Mouse (Mus musculus): ENCODE data around the gene Bcam.
"Not testable (repeated sequence)": the region's sequence is repeated elsewhere in the genome, so short reads cannot be mapped to it uniquely, and the experiment has no call there.

The Bcam gene

DNA sequence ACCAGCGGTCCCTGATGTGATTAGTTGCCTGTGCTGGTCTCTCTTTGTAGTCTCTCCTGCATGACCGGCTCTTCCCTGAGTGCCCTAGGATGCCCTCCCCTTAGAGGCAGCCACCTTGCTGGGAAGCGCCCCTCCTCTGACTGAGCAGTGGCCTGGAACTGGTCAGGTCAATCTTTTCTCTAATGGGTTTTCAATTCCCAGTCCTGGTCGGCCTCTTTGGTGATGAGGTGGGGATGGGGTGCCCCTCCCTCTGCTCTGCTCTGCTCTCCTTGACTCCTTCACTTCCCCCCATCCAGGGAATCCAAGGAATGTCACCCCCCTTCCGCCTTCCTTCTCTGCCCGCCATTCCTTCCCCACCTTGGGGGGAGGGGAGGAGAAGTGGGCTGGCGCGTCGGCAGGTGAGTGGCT is at the start of gene Bcam:
Gene Bcam (minus strand): TSS at position 33 of the 408 bp plus-strand sequence.
- DNase-seq = no peak

DNA sequence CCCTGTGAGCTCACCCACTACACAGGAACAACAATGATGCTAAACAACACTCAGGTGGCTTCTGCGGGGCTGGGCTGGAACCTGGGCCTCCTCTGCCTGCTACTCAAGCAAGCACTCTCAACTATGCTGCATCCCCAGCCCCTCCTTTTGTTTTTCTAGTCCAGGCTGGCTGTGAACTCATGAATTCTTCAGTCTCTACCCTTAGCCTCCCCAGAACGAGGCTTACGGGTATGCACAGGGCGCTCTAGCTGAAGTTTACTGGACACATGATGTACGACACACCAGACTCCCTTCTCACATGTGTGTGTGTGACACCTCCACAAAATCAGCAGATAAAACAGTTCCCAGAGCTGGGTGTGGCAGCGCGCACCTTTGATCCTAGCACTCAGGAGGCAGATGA is 48.1 kb upstream of the Bcam start:
- no peak for DNase-seq

DNA sequence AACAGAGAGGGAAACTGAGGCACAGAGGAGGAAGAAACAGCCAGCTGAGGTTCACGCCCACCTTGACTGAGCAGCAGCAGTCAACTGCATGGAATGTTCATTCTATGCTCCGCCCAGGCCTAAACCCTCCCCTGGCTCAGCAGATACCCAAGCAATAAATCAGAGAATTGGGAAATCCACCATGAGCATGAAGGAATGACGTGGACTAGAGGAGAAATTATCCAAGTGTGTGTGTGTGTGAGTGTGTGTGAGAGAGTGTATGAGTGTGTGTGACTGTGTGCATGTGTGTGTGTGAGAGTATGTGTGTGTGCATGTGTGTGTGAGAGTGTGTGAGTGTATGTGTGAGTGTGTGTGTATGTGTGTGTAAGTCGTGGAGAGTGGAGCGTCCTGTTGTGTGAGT is 47.6 kb upstream of the Bcam start:
- DNase-seq = no peak

DNA sequence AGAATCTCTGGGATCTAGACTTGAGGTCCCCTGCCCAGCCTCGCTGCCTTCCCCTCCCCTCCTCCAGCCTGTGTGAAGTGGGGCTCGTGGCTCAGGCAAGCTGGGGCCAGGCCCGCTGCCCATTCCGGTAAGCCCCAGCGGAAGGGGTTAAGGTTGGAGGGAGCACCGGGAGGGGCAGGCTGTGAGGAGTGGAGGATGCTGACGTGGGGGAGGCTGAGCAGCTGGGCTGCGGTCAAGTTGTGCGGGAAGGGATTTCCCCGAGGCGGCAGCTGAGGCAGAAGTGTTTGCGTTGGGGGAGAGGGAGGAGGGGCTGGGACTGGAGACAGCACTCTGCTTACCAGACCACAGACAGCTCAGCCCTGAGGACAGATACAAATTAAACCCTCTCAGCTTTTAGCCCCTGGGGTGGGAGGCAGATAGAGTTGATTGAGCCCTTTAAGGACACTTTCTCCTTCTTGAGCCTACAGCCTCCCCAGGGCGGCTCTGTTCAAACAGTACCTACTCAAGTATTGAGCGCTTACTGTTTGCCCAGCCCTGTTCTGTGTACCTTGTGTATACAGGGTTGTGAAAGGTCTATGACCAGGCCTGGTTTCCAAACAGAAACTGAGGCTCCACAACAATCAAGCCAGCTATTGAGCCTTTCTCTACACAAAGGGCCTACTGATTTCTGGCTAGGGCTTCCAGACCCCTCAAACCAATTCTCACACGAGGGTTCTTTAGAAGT is 46.7 kb upstream of the Bcam start:
- DNase-seq = no peak

DNA sequence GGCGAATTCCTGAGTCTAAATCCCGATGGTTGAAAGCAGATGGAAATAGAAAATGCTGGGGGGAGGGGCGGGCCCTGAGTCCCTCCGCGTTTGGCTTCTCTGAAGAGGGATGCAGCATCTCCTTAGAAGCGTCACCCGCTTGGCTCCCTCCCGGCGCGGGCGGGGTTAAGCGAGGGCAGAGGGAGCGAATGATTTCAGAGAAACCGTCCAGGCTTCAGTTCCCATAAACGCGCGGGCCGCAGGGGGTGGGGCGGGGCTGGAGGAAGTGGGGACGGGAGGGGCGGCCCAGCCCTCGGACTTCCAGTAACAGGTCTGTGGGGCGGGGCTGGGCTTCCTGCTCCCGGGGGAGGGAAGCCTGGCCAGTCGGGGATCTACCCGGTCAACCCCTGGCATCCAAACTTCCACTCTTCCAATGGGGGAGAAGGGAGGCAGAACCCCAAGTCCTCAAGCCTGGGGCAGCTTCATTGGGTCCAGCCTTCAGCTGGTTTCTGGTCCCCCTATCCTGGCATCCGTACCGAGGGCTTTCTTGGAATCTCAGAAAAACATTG is 45.5 kb upstream of the Bcam start:
- DNase-seq = no peak

DNA sequence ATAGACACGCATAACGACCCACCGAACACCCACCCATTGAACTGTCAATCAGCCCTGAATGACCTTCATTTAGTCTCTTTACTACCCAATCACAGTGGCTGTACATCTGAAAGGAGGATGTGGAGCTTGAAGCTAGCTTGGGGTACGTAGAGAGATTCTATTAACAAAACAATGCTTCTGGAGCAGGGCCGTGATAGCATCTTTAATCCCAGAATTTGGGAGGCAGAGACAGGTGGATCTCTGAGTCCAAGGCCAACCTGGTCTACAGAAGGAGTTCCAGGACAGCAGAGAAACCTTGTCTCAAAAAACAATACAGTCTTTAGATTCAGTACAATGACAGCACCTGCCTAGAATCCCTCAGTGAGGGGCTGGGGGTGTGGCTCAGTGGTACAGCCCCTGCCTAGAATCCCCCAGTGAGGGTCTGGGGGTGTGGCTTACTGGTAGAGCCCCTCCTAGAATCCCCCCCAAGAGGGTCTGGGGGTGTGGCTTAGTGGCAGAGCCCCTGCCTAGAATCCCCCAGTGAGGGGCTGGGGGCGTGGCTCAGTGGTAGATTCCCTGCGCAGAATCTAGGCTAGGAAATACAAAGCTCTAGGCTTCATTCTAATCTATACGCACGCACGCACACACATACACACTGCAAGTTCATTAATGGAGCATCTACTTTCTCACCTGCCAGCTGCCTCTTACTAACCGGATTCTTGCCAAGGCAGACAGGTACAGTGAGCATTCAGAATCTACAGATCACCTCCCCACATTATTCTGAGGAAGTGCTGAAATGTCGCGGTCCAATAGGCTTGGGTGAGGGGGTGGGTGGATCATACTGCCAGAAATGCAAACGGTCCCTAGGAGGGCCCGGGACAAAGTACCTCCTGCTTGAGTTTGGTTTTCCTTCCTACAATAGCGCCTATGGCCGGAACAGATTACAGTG is 44.7 kb upstream of the Bcam start:
- no peak for DNase-seq

DNA sequence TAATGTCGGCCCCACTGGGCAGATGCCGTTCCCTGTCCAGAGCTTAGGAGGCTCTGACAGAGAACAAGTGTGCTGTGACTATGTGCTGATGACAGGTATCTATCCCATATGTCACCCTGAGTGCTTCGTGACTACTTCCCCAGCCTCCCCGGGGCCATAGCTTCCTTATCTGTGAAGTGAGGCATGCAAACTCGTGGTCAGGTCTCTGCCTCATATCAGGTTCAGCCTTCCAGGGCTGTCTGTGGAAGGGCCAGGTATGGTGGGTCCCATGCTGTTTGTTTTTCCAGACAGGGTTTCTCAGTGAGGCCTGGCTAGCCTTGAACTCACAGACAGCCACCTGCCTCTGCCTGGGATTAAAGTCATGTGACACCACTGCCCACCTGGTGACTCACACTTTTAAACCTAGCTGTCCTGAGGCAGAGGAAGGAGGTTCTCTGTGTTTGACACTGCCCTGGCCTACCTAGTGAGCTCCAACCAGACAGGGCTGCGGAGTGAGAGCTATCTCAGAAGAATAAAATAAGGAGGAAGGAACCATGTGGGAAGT is 42.8 kb upstream of the Bcam start:
- no peak for DNase-seq

DNA sequence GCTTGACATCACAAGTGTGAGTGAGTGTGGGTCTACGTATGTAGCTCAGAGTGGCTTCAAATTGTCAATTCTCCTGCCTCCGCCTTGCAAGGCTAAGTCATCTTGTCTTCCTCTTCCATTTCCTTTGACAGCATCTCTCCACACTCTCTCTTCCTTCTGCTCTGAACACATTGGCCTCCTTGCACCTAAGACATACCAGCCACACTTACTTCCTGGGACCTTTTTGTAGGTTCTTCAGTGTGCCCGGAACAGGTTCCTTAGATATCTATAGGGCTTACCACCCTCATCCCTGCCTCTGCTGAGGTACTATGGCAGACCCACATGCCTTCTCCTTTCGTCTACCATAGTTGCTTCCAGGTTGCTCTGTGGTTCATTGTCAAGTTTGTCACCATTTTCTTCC is 42.3 kb upstream of the Bcam start:
- no peak for DNase-seq

DNA sequence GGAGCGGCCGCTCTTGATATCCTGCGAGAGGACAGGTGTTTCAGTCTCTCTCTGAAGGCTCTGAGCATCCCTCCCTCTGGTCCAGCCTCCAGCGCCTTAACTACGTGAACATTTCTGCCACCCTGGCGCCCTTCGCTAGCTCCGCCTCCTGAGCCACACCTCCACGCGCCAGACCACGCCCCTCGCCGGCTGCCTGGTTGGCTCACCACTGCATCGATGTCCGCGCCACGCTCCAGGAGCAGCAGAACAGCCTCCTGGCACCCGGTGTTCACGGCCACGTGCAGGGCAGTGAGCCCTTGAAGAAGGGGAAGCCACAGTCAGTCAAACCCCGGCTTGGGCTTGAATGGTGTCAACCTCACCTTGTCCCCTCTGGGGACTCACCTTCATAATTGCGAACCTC is 40.3 kb upstream of the Bcam start:
- no peak for DNase-seq

DNA sequence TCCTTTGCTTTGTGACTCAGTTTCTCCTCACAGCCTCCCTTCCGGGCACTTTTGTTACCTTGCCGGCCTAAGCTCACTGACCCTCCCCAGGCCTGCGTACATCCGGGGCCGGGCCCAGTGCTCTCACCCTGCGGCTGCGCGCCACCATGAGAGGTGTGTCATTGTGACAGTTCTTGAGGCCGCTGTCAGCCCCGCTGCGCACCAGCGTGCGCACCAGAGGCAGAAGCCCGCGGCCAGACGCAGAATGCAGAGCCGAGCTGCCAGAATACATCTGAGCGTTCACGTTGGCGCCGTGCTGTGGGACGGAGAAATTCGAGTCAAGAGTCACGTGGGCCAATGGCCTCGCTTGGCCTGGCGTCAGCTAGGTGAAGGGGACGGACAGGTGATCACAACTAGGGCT is 38.6 kb upstream of the Bcam start:
- no peak for DNase-seq

DNA sequence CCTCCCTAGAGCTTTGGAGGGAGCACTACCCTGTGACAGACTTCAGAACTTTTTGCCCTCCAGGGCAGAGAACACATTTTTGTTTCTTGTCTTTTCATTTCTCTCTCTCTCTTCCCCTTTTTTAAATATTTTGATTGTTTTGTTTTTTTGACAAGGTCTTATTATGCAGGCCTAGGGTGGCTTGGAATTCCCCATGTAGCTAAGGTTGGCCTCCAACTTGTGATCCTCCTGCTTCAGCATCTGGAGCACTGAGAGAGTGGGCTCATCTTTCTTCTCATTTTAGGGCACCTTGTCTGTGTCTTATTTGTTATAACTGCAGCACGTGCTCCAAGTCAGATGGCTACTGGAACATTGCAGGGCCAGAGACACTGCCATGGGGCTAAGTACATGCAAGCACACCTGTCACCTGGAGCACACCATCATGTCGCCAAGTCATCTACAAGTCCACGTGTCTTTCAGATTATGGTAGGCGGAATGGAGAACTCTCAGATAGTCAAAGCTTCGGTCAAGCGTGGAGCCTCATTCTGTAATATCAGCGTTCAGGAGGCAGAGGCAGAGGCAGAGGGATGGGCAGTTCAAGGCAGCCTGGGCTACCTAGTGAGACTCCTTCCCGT is 35.6 kb upstream of the Bcam start:
- no peak for DNase-seq

DNA sequence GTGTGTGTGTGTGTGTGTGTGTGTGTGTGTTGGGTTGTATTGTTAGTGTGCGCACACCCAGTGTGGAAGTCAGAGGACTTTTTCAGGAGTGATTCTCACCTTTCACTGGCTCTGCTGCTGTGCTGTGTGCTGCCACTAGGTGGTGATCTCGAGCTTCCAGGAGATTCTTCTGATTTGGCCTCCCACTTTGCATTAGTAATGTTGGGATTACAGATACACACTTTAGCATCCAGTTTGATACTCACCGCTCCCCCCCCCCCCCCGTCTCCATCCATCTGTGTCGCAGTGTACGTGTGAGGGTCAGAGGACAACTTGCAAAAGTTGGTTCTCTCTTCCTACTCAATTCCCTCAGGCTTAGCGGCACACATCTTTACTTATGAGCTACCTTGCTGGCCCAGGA is 32.2 kb upstream of the Bcam start:
- DNase-seq = peak; percentile 30

DNA sequence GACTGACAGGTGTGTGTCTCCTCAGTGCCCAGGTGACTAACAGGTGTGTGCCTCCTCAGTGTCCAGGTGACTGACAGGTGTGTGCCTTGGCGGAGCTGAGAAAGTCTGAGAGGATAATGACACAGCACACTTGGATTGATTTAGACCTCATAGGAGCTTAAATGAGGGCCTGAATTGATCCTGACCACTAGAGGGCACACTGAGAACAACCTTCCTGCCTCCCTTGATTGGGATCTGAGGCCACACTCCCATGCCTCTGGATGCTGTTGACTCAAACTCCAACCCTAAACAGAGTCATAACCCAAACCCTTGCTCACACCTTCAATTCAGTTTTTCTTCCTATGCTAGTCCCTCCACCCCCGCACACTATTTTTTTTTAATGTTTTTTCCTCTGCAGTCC is 29.9 kb upstream of the Bcam start:
- DNase-seq = no peak

DNA sequence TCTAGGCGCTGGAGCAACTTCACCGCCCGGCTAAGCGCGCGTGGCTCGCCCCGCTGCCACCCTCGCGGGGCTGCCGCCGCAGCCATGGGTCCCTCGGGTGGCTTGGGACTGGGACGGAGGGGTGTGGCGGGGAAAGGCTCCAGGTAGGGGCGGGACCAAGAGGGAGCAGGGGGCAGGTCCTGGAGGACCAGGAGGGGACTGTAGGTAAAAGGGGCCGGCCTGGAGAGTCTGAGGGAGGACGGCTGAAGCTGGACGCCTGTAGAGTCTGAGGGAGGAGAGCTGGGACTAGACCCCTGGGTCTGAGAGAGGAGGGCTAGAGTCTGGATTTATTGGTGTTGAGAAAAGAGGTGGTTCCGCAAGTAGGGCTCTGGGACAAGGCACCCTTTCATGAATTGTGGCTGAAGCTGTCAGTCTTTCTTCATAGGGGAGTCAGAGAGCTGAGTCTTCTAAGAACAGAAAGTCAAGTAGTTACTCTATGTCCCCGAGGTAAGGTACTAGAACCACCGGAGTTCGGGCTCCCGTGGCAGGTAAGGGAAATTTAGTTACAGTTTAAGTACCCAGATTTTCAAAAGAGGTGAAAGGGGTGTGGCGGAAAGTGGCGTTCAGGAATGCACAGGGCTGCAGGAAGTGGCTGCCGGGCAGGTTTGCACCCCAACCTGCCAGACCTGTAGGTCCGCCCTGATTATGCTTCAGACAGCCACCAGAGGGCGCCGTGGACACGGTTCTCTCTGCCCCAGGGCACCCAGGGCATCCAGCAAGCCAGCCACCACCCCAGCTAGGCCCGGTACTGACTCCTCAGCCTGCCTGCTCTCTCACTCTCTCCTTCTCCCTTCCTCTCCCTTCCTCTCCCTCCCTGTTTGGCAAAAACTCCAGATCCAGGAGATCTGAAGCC is 26.1 kb upstream of the Bcam start, which contains the start of gene Cblc:
Gene Cblc (minus strand): TSS at position 113 of the 892 bp plus-strand sequence.
- DNase-seq = peak; percentile 24

DNA sequence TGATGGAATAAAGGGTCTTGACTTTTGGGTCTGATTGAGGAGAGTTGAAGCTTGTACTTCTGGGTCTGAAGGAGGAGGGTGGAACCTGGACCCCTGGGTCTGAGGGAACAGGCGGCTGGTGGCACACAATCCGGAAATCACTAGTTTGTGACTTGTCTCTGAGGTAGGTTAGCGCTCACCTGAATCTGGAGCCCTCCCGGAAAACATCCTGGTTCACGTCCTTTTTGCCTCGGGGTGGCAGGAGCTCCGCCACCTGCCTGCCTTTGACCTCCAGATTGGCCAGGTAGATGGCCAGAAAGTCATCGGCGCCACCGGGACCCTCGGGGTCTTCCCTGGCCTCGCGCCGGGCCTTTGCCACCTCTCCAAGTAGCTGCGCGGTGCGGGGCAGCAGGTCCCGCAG is 25.4 kb upstream of the Bcam start:
- no peak for DNase-seq

DNA sequence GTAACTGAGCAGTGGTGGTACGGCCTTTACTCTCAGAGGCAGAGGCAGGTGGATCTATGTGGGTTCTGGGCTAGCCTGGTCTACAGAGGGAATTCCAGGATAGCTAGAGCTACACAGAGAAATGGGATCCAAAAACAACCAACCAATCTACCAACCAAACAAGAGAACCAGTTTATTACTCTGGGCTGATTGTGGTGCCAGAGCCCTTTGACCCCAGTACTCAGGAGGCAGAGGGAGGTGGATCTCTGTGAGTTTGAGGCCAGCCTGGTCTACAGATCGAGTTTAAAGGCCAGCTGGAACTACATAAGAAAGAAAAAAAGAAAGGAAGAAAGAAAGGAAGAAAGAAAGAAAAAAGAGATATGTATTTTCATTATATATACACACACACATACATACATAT is 24.4 kb upstream of the Bcam start:
- DNase-seq = no peak

DNA sequence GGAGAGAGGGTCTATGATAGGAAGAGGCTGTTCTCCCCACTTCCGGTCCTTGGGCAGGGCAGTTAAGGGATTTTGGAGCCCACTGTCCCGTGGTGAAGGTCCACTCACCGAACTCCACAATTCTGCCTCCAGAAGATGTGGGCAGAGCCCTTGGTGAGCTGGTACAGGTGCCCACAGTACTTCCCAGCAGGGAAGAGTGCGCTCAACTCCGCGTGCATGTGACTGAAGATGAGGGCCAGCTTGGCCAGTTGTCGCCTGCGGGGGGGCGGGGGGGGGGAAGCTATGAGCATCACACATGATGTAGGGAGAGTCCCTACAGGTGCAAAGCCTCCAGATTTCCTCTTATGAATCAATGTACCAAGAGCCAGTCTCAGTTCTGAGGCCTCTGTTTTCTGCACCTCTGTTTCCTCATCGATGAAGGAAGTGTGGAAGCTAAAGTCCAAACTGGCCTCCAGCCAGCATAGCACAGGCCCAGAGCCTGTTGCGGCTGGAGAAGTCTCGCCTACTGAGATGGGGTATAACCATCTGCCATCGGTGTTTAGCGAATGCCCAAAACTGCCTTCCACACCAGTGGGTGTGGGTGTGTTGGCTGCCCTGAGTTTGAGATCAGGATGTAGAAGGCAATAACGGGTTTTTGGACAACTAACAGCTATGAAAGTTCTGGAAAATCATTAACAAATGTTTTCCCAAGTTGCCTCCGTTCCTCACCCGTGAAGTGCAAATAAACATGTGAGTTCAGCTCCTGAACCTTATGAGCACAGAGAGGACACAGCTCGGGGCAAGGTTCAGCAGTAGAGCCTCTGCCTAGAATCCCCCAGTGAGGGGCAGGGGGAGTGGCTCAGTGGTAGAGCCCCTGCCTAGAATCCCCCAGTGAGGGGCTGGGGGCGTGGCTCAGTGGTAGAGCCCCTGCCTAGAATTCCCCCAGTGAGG is 22.1 kb upstream of the Bcam start:
- no peak for DNase-seq

DNA sequence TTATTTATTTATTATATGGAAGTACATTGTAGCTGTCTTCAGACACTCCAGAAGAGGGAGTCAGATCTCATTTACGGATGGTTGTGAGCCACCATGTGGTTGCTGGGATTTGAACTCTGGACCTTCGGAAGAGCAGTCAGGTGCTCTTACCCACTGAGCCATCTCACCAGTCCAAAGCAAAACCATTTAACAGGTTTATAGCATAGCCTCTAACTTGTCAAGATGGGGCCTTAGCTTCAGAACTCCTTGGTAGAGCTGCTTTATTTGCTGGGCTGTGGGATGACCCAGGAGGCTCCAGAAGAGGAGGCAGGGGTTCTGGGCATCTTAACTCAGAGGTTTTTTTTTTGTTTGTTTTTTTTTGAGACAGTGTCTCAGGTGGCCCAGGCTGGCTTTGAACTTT is 20.7 kb upstream of the Bcam start:
- not testable (repeated sequence) for DNase-seq

DNA sequence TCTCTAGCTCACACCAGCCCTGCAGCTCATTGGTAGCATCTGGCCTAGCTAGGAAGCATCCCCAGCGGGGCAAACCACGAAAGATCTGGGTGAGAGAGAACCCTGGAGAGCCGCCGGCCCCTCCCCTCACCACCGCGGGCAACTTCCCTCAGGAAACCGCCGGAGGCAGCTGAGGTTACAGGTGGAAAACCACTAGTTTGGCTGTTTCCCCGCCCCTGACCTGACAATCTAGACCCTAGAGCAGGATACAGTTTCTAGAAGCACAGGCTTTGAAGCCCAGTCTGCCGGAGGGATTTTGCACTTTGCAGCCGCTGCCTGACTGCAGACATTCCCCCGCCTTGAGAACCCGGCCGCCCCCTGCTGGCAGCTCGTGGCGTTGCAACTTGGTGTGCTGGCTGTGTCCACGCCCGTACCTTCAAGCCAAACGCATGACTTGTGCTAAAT is 19.1 kb upstream of the Bcam start:
- peak; percentile 77 for DNase-seq

DNA sequence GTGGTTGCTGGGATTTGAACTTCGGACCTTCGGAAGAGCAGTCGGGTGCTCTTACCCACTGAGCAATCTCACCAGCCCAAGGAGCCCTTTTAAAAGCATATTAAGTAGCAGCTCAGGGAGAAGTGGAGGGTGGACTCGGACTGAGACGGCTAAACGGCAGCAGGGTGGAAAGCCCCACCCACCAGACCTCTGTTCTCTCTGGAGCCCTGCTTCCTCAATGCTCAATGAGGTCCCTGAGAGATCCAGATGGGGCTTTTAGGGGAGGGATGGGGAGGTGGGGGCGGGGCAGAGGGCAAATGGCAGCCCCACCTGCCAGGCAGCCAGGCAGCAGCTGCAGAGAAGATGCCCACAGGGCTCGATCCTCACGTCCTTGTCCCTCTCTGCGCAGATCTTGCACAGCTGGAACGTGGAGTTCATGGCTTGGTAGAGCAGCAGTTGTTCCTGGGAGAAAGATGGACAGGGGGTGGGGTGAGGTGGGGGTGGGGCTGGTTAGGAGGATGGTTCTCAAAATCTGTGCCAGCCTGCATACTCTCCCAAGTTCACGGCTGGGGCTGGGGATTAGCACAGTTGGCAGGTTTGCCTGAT is 15.2 kb upstream of the Bcam start:
- no peak for DNase-seq

Data from cerebellum, adult 9-10 months (tissue).